Mouse (Mus musculus) cerebral cortex, adult 2 months (tissue): Measurements from ENCODE around the gene Ccni.

Experiments
- WGBS: fragments of 180-500 bp; shearing (Covaris S2); methylation state at CpG from one replicate; pipeline ENCODE4 v1.1.7; 2018; 5-methylcytosine and 5-hydroxymethylcytosine counted together

Gene Ccni

GRCm38 (mm10) chr5:93136956-93137586 is 69.2 kb downstream of the Ccni start:
- WGBS, result 25% methylated on average over 5 of the region's 5 CpGs

GRCm38 (mm10) chr5:93135368-93136107 is 70.8 kb downstream of the Ccni start:
- 72% methylated on average over 10 of the region's 10 CpGs for WGBS

GRCm38 (mm10) chr5:93133445-93134244 is 72.7 kb downstream of the Ccni start:
- 11% methylated on average over 10 of the region's 10 CpGs for WGBS
